Mouse (Mus musculus) c-Kit-negative CD71-positive TER-119-positive erythroid progenitor cells, embryonic 14.5 days (primary cell): ENCODE measurements at regions not wholly inside any gene's neighbourhood (a gene's known extent, or its start where the extent isn't known, plus 50 kb on each side); places are given as distances from the start of the nearest gene placed in this dataset.

ENCODE experiments used
- DNase-seq: peaks from one replicate; pipeline ENCODE4 v3.0.0-alpha.2; 2013; ENCODE audit warnings: low read depth, low spot score

DNA sequence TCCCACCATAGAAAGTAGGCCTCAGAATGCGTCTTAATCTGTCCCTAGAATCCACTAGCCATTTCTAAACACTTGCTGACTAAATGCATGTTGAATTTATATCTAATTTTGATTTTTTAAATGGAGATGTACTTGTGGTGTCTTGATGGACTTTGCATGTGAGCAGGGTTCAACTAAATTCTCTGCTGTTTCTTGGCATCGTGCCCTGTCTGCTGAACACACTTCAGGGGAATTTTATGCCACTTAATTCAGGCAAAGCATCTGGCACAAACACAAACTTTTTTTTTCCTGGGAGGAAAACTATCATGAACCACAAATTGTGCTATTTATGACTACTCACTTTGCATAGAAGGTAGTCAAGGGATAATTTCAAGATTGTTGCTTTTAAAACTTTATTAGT is 87.7 kb downstream of the Stc2 start:
- DNase-seq = no peak

DNA sequence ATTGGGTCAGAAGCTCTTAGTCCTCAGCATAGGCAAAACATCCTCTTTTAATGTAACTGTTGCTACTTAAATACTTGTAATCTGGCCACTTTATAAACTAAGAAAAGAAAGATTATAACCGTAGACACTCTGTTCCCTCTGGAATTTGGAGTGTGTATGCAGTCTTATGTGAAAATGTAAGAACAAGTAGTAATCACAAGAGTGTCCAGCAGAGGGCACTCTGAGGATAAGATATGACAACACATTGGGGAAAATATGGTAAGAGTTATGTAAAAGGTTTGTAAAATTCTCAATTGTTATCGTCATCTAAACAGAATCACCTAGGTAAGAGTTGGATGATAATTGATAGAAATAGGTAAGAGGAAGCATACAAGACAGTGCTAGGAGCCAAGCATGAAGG is 66.2 kb upstream of the Gm17332 start:
- DNase-seq = peak; percentile 71
